Mouse (Mus musculus) layer of hippocampus, adult 8-10 months (tissue): ENCODE measurements around the gene A630095E13Rik. TPM values are rescaled to one million over a fixed set of nuclear protein-coding genes. Genes with fewer than 3 reads are reported as not detected.
"Not testable (repeated sequence)": the region's sequence is repeated elsewhere in the genome, so short reads cannot be mapped to it uniquely, and the experiment has no call there.

ENCODE experiments used
- DNase-seq, 2 experiments: peaks; one replicate each; pipeline ENCODE4 v3.0.0; 2022; ENCODE audit warnings: low spot score in 2 of 2
- total RNA-seq, 4 experiments: library from RNA; stranded (reverse); gene quantifications; 2 replicates each; pipeline ENCODE4 v1.2.4; 2022

The A630095E13Rik gene
- total RNA-seq: not detected

DNA sequence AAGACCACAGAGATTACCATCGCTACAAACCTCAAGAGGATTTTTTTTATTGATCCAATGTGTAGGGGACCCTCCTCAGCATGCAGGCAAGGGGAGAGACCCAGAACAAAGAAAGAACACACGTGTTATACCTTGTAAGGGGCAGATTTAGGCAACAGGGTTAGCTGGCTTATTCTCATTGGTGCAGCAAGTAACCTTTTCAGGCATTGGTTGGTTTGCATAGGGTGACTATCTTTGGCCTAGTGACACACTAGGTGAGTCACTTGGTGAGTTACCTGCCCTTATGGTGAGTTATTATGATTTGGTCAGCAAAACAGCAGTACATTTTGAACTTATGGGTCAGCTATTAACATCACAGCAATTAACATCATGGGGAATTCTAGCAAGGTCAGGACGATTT lies at the start of gene A630095E13Rik:
A630095E13Rik (minus strand) TSS at position 101 of the 400 bp plus-strand sequence.
- not testable (repeated sequence) for DNase-seq

DNA sequence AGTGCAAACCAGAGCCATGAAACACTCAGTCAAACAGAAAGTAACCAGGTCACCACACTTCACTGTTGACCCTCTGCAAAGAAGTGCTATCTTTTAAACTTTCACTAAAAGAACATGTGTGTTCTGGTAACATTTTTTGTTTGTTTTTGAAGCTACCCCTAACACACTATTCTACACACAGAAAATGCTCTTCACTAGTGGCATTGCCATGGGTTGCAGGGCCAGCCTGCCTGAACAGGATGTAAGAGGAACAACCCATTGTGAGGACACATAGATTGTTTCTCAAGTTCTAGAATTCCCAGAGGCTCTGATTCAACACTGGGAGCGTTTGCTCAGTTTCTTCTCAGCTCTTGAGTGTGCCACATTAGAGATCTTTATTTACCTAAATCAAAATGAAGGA lies 49.7 kb upstream of the A630095E13Rik start, which contains the start of gene Acrv1:
Acrv1 (plus strand) TSS at position 301 of the 400 bp plus-strand sequence.
- no peak for DNase-seq

DNA sequence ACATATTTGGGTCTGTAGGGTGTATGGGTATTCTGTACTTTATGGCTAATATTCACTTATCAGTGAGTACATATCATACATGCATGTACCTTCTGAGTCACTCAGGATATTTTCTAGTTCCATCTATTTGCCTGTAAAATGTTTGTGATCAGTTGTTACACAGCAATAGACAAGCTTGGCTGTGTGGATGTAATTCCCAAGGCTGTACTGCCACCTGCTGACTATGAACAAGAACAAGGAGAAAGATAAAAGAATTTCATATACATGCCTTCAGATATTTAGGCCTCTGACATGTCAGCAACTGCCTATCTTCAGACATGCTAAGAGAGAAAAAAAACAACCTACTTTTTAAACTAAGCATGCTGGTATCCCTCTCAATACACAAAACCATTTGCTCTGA lies 44.2 kb upstream of the A630095E13Rik start:
- DNase-seq: peak in 1 of 2 experiments; percentile 6

DNA sequence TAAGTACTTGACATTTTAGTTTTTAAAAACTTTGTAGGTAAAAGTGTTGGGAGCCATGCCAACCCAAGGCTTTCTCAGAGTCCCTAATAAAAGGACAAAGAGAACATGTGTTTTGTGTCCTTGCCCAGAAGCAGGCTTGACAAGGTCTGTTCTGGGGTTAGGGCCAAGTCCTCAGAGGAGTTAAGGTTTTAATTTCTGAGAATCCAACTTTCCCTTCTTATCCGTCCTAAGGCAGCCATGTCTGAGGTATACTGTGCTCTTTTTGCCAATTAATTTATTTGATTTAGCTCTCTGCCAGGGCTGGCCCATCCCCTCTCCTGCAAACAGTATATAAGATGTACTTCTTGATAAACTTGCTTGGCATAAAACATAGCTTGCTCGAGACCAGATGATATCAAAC lies 38.2 kb upstream of the A630095E13Rik start:
- no peak for DNase-seq

Other genes with a start within 250 kb of the A630095E13Rik start
- not detected for gene Gm7257, start 211.5 kb downstream of the A630095E13Rik start, total RNA-seq
- gene Gm9513, start 167.7 kb downstream of the A630095E13Rik start, total RNA-seq: not detected
- gene Gm5615, start 101.4 kb downstream of the A630095E13Rik start, total RNA-seq: not detected
- not detected for gene Gm17689, start 60.7 kb downstream of the A630095E13Rik start, total RNA-seq
- not detected for gene Acrv1, start 49.8 kb upstream of the A630095E13Rik start, total RNA-seq
- 1 to 10 TPM; 3.0 to 3.6 (median 3.2) TPM for gene Chek1, start 83.7 kb upstream of the A630095E13Rik start, total RNA-seq
- gene Stt3a, start 124.3 kb upstream of the A630095E13Rik start, total RNA-seq: 10 to 100 TPM; 68.7 to 78.0 (median 73.2) TPM
- gene Ei24, start 154.0 kb upstream of the A630095E13Rik start, total RNA-seq: 100 to 1,000 TPM in 2 of 4 experiments, 10 to 100 TPM in 2; 90.8 to 109 (median 99.9) TPM
- 100 to 1,000 TPM; 259 to 276 (median 263) TPM for gene Fez1, start 178.5 kb upstream of the A630095E13Rik start, total RNA-seq